ENCODE assay signal across 8 mouse cellular contexts in genomic region chr17:5849421-5849910, GRCm38 (mm10). TPM values are rescaled to one million over a fixed set of nuclear protein-coding genes. Genes with fewer than 3 reads are reported as not detected.
DNase-seq lines count a peak whose midpoint lies in the region; ATAC-seq and TF ChIP-seq lines count a peak whose summit lies in the region.

No protein-coding gene starts in this region.

- WGBS in forebrain, postnatal 0 days = 7% methylated on average over 18 of the region's 18 CpGs

- peak overlapping the region; percentile 58 for H3K4me3 ChIP-seq in ES-Bruce4 (ENCODE audit: low read depth, low read length)
- H3K4me3 ChIP-seq in forebrain, postnatal 0 days (ENCODE audit: low read depth, low read length) = peak overlapping the region; percentile 18
- peak overlapping the region; percentile 49 for H3K4me3 ChIP-seq in layer of hippocampus, adult 2 months

- H3K36me3 ChIP-seq in ES-Bruce4 (ENCODE audit: control insufficient read depth, insufficient read depth, low read length, poor library complexity, severe bottlenecking) = peaks cover 8% of the 10 kb centered on the region
- H3K36me3 ChIP-seq in forebrain, postnatal 0 days (ENCODE audit: insufficient read depth) = no peaks in the 10 kb centered on the region

- no peaks in the 10 kb centered on the region for H3K4me1 ChIP-seq in ES-Bruce4 (ENCODE audit: control insufficient read depth, insufficient read depth, low read length)
- no peaks in the 10 kb centered on the region for H3K4me1 ChIP-seq in forebrain, postnatal 0 days (ENCODE audit: insufficient read depth)

- peak overlapping the region; percentile 49 for H3K4me2 ChIP-seq in forebrain, postnatal 0 days (ENCODE audit: low read depth)

- H3K9ac ChIP-seq in ES-Bruce4 (ENCODE audit: low read depth, poor library complexity, severe bottlenecking) = peak overlapping the region; percentile 58
- H3K9ac ChIP-seq in forebrain, postnatal 0 days = peak overlapping the region; percentile 23; the same call in 1 of the 2 replicates

- no peaks in the 10 kb centered on the region for H3K27me3 ChIP-seq in ES-Bruce4 (ENCODE audit: control insufficient read depth, insufficient read depth, low read length, poor library complexity, severe bottlenecking)
- H3K27me3 ChIP-seq in forebrain, postnatal 0 days (ENCODE audit: insufficient read depth, low read length) = no peaks in the 10 kb centered on the region

- no peak for TF ChIP-seq EP300 in ES-Bruce4 (IDR thresholded peaks at IDR 0.05; ENCODE audit: insufficient read depth, low read depth, low read length)

- no peak for TF ChIP-seq POLR2A in ES-Bruce4 (IDR thresholded peaks at IDR 0.05; ENCODE audit: insufficient read depth, low read length)

- H3K9me3 ChIP-seq in ES-Bruce4 (replicated peaks; ENCODE audit: control insufficient read depth, insufficient read depth, low read length, poor library complexity, severe bottlenecking) = no peaks in the 10 kb centered on the region
- no peaks in the 10 kb centered on the region for H3K9me3 ChIP-seq in forebrain, postnatal 0 days (ENCODE audit: low read length)

- 0 out of 2 replicates have a peak, but pooled peaks have one; percentile 18 for ATAC-seq in forebrain, postnatal 0 days

- intact Hi-C loops in heart, postnatal 36 days (cut with DNase I) = no loop called here

- TF ChIP-seq CTCF in ES-Bruce4 (IDR thresholded peaks at IDR 0.05; ENCODE audit: low read depth, low read length) = no peak
- no peak for TF ChIP-seq CTCF in forebrain, postnatal 0 days (IDR thresholded peaks at IDR 0.05; ENCODE audit: low read depth)
- no peak for TF ChIP-seq CTCF in layer of hippocampus, adult 2 months (conservative IDR thresholded peaks at IDR 0.05)

- peak; percentile 56 to 65 for DNase-seq in cerebellum, adult 18-20 months
- peak; percentile 70 for DNase-seq in forebrain, postnatal 0 days
- DNase-seq in heart, postnatal 36 days = peak; percentile 66 to 73
- DNase-seq in layer of hippocampus, adult 2 months (ENCODE audit: low spot score in 2 of 2) = peak; percentile 50 to 62
- peak; percentile 64 to 83 for DNase-seq in lung, adult 18-20 months
- DNase-seq in ovary, postnatal 10 days (ENCODE audit: low spot score) = peak; percentile 49
- no peak for DNase-seq in thymus, postnatal 10 days (ENCODE audit: low spot score in 2 of 2)

- H3K27ac ChIP-seq in ES-Bruce4 (ENCODE audit: insufficient read depth, low read length) = peak overlapping the region; percentile 69
- H3K27ac ChIP-seq in forebrain, postnatal 0 days (ENCODE audit: low read depth, low read length) = no peak overlapping the region
- H3K27ac ChIP-seq in layer of hippocampus, adult 2 months = peak overlapping the region; percentile 74; the same call in 1 of the 2 replicates

RNA-seq across cellular contexts. Expression of gene Snx9, which starts 8.3 kb away (rescaled TPM):
- 45.1 and 46.8 TPM in 2 replicates for polyA plus RNA-seq in ES-Bruce4 (2011; ENCODE audit: insufficient read depth, insufficient read length, low read depth, missing spikeins)
- 7.6 and 8.7 TPM in 2 replicates for total RNA-seq in forebrain, postnatal 0 days (2014; rRNA removed)
- 4.3 and 5.6 TPM in 2 replicates for polyA plus RNA-seq in forebrain, postnatal 0 days (2015; fragmentation: Nextera tagmentation; extraction: Ambion mirVana)
- total RNA-seq in heart, postnatal 36 days (2021) = 10 to 100 TPM; 31.0 to 32.6 TPM
- total RNA-seq in layer of hippocampus, adult 2 months (2021) = 10 to 100 TPM; 15.6 to 16.1 TPM

Comparison
In these comparisons a context has a peak if more than half of its experiments do, and no peak if none do; other contexts are left out.
1. DNase-seq: peak in cerebellum, adult 18-20 months (2 of 2), forebrain, postnatal 0 days (single experiment), heart, postnatal 36 days (2 of 2), layer of hippocampus, adult 2 months (2 of 2), lung, adult 18-20 months (2 of 2) and ovary, postnatal 10 days (single experiment); none in thymus, postnatal 10 days (0 of 2).
2. Peak in every context shown above with its lines, with median percentiles within 50 percentile points of each other: H3K4me3 ChIP-seq.